Mouse (Mus musculus) myocyte (in vitro differentiated cells): ENCODE measurements at regions not wholly inside any gene's neighbourhood (a gene's known extent, or its start where the extent isn't known, plus 50 kb on each side); places are given as distances from the start of the nearest gene placed in this dataset.

ENCODE experiments used
- H3K27me3 ChIP-seq: one replicate; pipeline ENCODE4 v1.6.1; 2011; ENCODE audit not compliant: control insufficient read depth, insufficient read depth, insufficient read length
- H3K36me3 ChIP-seq: one replicate; pipeline ENCODE4 v1.6.1; 2011; ENCODE audit not compliant: control insufficient read depth, insufficient read depth
- H3K4me2 ChIP-seq: one replicate; pipeline ENCODE4 v1.6.1; 2011; ENCODE audit warnings: low read depth, control low read depth
- H3K4me3 ChIP-seq: one replicate; pipeline ENCODE4 v1.5.1; 2011; ENCODE audit warnings: mild to moderate bottlenecking, control low read depth, moderate library complexity
- H3K79me2 ChIP-seq: one replicate; pipeline ENCODE4 v1.6.1; 2011; ENCODE audit not compliant: control insufficient read depth, insufficient read depth
- H3ac ChIP-seq: one replicate; pipeline ENCODE4 v1.6.1; 2011; ENCODE audit not compliant: control insufficient read depth, insufficient read length
- CEBPB ChIP-seq: IDR thresholded peaks from 2 replicates; pipeline ENCODE4 v1.6.1; 2011; ENCODE audit warnings: mild to moderate bottlenecking, moderate library complexity; ENCODE audit not compliant: poor library complexity, insufficient read depth, severe bottlenecking
- E2F4 ChIP-seq: IDR thresholded peaks from one replicate; pipeline ENCODE4 v1.6.1; 2011; ENCODE audit warnings: mild to moderate bottlenecking, control low read depth, moderate library complexity; ENCODE audit not compliant: insufficient read depth
- MAX ChIP-seq: IDR thresholded peaks from one replicate; pipeline ENCODE4 v1.6.1; 2011; ENCODE audit warnings: low read depth, mild to moderate bottlenecking, control low read depth
- MYOD1 ChIP-seq, 3 experiments: IDR thresholded peaks; one replicate each; pipeline ENCODE4 v1.6.1; 2011; ENCODE audit warnings: control low read depth in 2 of 3, low read depth in 2 of 3, mild to moderate bottlenecking in 2 of 3, moderate library complexity in 1 of 3; ENCODE audit not compliant: insufficient read length in 2 of 3, control insufficient read depth in 1 of 3
- MYOG ChIP-seq, 3 experiments: IDR thresholded peaks; one replicate each; pipeline ENCODE4 v1.6.1; 2011; ENCODE audit warnings: control low read depth in 2 of 3, low read depth in 2 of 3, mild to moderate bottlenecking in 2 of 3; ENCODE audit not compliant: insufficient read length in 2 of 3, control insufficient read depth in 1 of 3, insufficient read depth in 1 of 3
- POLR2A ChIP-seq: IDR thresholded peaks from one replicate; pipeline ENCODE4 v1.6.1; 2011; ENCODE audit warnings: low read depth, mild to moderate bottlenecking, control low read depth, moderate library complexity; ENCODE audit not compliant: insufficient read length
- POLR2AphosphoS2 ChIP-seq: IDR thresholded peaks from one replicate; pipeline ENCODE4 v1.6.1; 2011; ENCODE audit warnings: low read depth, control low read depth; ENCODE audit not compliant: insufficient read length
- REST ChIP-seq: IDR thresholded peaks from one replicate; pipeline ENCODE4 v1.6.1; 2011; ENCODE audit warnings: mild to moderate bottlenecking, control low read depth, moderate library complexity; ENCODE audit not compliant: insufficient read depth, insufficient read length
- SRF ChIP-seq: IDR thresholded peaks from one replicate; pipeline ENCODE4 v1.6.1; 2011; ENCODE audit warnings: low read depth; ENCODE audit not compliant: control insufficient read depth, insufficient read length
- TCF12 ChIP-seq: IDR thresholded peaks from one replicate; pipeline ENCODE4 v1.6.1; 2011; ENCODE audit warnings: mild to moderate bottlenecking, control low read depth; ENCODE audit not compliant: poor library complexity, insufficient read depth, severe bottlenecking
- TCF3 ChIP-seq: IDR thresholded peaks from one replicate; pipeline ENCODE4 v1.6.1; 2011; ENCODE audit warnings: low read depth, control low read depth; ENCODE audit not compliant: insufficient read length
- USF1 ChIP-seq: IDR thresholded peaks from one replicate; pipeline ENCODE4 v1.6.1; 2011; ENCODE audit warnings: low read depth, mild to moderate bottlenecking, control low read depth, moderate library complexity

- Histone ChIP-seq H3ac (no peak overlapping the region), H3K27me3 (no peaks in the 10 kb centered on the region), H3K79me2 (no peaks in the 10 kb centered on the region), H3K36me3 (no peaks in the 10 kb centered on the region), H3K4me3 (no peak overlapping the region), H3K4me2 (no peak overlapping the region)
- TF ChIP-seq POLR2A = no peak
- peak in 1 of 3 experiments; percentile 5 for TF ChIP-seq MYOG (IDR thresholded peaks at IDR 0.05; ENCODE audit: control insufficient read depth in 1 of 3, insufficient read depth in 1 of 3, insufficient read length in 2 of 3, low read depth in 2 of 3)
Measured at GRCm38 (mm10) chr13:44630061-44630460, 99.2 kb upstream of the Jarid2 start.

DNA sequence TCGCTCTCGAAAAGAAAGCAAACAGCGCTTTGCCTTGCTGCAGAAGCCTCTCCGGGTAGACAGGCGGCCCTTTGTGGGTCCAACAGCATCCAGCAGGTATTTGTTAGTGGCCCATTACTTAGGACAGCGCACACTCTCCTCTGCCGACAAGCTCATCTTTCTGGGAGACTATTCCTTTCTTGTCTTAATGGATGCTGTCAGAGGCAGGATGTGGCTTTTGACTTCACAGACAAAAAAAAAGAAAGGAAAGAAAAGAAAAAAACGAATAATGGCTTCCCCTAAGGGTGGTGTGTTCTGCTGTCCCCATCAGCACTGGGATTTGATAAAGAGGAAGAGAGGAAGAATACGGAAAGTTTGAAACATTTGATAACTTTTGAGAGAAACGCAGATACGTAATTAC is 94.7 kb upstream of the Jarid2 start:
- no peak overlapping the region for H3ac ChIP-seq
- no peaks in the 10 kb centered on the region for H3K36me3 ChIP-seq
- no peak for TF ChIP-seq POLR2A
- no peak for TF ChIP-seq SRF
- TF ChIP-seq REST = no peak
- no peak for TF ChIP-seq USF1
- TF ChIP-seq MYOG (IDR thresholded peaks at IDR 0.05; ENCODE audit: control insufficient read depth in 1 of 3, insufficient read depth in 1 of 3, insufficient read length in 2 of 3, low read depth in 2 of 3) = no peak
- no peak for TF ChIP-seq TCF3
- TF ChIP-seq MAX = no peak
- no peak for TF ChIP-seq TCF12
- TF ChIP-seq MYOD1 (IDR thresholded peaks at IDR 0.05; ENCODE audit: control insufficient read depth in 1 of 3, insufficient read length in 2 of 3, low read depth in 2 of 3) = no peak
- TF ChIP-seq CEBPB = no peak
- no peak for TF ChIP-seq POLR2AphosphoS2
- no peak for TF ChIP-seq E2F4
- no peaks in the 10 kb centered on the region for H3K27me3 ChIP-seq
- H3K4me2 ChIP-seq = no peak overlapping the region
- no peaks in the 10 kb centered on the region for H3K79me2 ChIP-seq
- no peak overlapping the region for H3K4me3 ChIP-seq

GRCm38 (mm10) chr13:44635221-44636007 is 93.9 kb upstream of the Jarid2 start:
- H3K27me3 ChIP-seq = no peaks in the 10 kb centered on the region
- H3K79me2 ChIP-seq = no peaks in the 10 kb centered on the region
- TF ChIP-seq MYOD1 (IDR thresholded peaks at IDR 0.05; ENCODE audit: control insufficient read depth in 1 of 3, insufficient read length in 2 of 3, low read depth in 2 of 3) (no peak), E2F4 (no peak), CEBPB (no peak), SRF (no peak), TCF3 (no peak), USF1 (no peak), REST (no peak), POLR2AphosphoS2 (no peak)
- no peaks in the 10 kb centered on the region for H3K36me3 ChIP-seq
- no peak overlapping the region for H3ac ChIP-seq
- H3K4me2 ChIP-seq = no peak overlapping the region
- no peak overlapping the region for H3K4me3 ChIP-seq

- no peak overlapping the region for H3K4me2 ChIP-seq
- no peak overlapping the region for H3K4me3 ChIP-seq
- TF ChIP-seq TCF12 (no peak), SRF (no peak), USF1 (no peak), CEBPB (no peak), MYOD1 (IDR thresholded peaks at IDR 0.05; ENCODE audit: control insufficient read depth in 1 of 3, insufficient read length in 2 of 3, low read depth in 2 of 3) (no peak), TCF3 (no peak), POLR2AphosphoS2 (no peak), MAX (no peak), MYOG (IDR thresholded peaks at IDR 0.05; ENCODE audit: control insufficient read depth in 1 of 3, insufficient read depth in 1 of 3, insufficient read length in 2 of 3, low read depth in 2 of 3) (no peak), E2F4 (no peak), REST (no peak)
- H3K27me3 ChIP-seq = no peaks in the 10 kb centered on the region
- no peak overlapping the region for H3ac ChIP-seq
- no peaks in the 10 kb centered on the region for H3K36me3 ChIP-seq
- H3K79me2 ChIP-seq = no peaks in the 10 kb centered on the region
Measured at GRCm38 (mm10) chr13:44636008-44636335, 93.3 kb upstream of the Jarid2 start.

DNA sequence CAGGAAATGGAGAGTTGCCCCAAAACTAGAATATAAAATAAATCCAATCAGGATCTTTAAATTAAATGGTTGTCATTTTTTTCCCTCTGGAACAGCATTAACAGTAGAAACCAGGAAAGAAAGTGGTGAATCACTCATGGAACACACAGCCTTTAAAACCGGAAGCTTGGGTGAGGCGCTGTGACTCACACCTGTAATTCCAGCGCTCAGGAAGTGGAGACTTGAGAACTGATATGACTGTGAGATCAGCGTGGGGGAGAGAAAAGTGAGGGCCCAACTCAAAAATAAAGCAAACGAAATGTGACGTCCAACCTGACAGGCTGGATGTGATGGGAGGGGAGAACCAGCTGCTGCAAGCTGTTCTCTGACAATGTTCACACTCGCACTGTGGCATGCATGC is 86.9 kb upstream of the Jarid2 start:
- Histone ChIP-seq H3K36me3 (no peaks in the 10 kb centered on the region), H3K4me2 (peak overlapping the region; percentile 31), H3K27me3 (no peaks in the 10 kb centered on the region), H3K79me2 (no peaks in the 10 kb centered on the region), H3ac (no peak overlapping the region), H3K4me3 (no peak overlapping the region)
- peak in 1 of 3 experiments; percentile 51 for TF ChIP-seq MYOD1 (IDR thresholded peaks at IDR 0.05; ENCODE audit: control insufficient read depth in 1 of 3, insufficient read length in 2 of 3, low read depth in 2 of 3)
- TF ChIP-seq POLR2A = no peak
